Mouse (Mus musculus) hematopoietic stem cell, adult 5-6 weeks (primary cell): ENCODE results near the gene Nell1. TPM values are rescaled to one million over a fixed set of nuclear protein-coding genes. Genes with fewer than 3 reads are reported as not detected.

ENCODE experiments used
- ATAC-seq, 2 experiments: fragments of 125-278 bp in 1 of 2; replicated peaks in 1 of 2; 2 replicates each; pipeline ENCODE4 v1.8.0; 2016 to 2017; ENCODE audit warnings: inconsistent platforms in 2 of 2, mild to moderate bottlenecking in 2 of 2, moderate number of reproducible peaks in 2 of 2, low read depth in 1 of 2, moderate TSS enrichment in 1 of 2; ENCODE audit not compliant: low FRiP score in 2 of 2, poor library complexity in 2 of 2, severe bottlenecking in 2 of 2, insufficient read depth in 1 of 2, low TSS enrichment in 1 of 2
- total RNA-seq: library from RNA; stranded (forward); fragments of 172-1452, 232-1000 nt; gene quantifications from 2 replicates; pipeline ENCODE4 v1.2.3, GENCODE M21; 2017

The Nell1 gene
- total RNA-seq, 1 experiment from 2014 or later: not detected

DNA sequence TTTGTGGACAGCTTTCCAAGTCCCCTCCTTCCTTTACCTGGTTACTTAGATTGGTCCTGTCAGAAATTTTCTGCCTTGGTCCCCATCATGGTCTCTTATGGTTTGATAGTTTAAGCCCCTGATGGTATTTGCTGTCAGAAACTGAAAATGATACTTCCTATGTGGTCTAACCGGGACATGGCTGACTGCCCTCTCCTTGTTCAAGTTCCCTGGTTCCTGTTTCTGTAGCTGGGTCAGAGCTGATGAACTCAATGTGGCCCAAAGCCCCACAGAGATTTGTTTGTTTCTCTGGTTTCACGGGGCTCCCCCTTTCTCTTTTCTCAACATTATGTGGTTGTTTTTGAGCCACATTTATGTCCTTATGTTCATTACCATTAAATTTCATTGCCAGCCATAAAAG lies 30.6 kb downstream of the Nell1 start:
- no peak for ATAC-seq

DNA sequence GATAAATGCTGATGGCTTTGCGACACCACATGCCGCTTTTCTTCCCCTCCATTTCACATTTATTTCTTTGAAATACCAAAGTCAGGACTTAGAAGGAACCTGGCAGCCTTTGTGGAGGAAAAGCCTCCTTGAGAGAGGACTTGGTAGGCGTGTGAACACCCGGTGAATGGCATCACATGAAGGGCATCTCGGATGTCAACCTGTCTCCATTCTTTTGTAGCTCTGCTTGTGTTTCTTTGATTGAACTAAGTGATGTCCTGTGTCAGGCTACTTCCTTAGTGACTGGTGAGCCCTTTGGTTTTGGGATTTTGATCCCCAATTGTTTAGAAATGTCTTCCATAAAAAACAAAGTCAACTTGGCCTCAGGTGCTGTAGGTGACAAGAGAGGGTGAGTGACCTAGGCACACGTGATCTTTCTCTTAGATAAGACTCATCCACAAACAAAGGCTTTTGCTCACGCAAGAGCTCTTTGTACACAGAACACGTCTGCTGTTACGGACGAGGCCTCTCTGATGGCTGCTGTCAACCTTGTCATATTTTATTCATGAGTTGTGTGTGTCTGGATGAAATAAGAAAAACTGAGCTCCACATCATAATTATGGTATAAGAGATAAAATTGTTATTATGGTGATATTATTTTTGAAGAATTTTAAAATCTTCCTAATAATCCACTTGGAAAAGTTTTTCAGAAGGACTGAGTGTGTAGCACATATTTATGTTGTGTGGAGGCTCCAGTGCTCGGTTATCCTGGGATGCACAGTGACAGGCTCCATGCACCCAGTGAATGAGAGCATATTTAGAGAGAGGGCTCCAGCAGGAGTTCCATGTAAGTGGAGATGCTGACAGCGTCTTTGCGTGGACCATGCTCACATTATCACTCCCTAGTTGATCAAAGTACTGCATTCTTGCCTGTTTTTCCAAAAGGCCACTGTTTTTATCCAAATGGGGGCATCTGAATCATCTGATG lies 60.8 kb downstream of the Nell1 start:
- ATAC-seq: no peak

DNA sequence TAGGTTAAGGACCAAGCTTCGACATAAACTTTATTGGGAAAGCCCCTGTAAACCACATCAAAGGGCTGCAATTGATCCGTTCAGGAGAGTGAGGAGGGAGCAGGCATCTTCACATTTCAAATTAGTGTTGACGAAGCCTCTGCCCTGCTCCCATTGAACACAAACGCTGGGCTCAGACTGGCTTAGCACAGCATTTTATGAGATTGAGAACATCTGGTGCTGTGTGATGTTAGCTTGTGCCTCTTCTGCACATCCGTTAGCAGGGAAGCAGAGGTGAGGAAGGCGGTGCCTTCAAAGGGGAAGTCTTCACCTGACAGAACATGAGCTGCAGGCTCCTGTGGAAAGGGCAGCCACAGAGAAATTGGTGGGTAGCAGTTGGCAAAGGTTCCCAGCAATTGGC lies 66.4 kb downstream of the Nell1 start:
- ATAC-seq: no peak

DNA sequence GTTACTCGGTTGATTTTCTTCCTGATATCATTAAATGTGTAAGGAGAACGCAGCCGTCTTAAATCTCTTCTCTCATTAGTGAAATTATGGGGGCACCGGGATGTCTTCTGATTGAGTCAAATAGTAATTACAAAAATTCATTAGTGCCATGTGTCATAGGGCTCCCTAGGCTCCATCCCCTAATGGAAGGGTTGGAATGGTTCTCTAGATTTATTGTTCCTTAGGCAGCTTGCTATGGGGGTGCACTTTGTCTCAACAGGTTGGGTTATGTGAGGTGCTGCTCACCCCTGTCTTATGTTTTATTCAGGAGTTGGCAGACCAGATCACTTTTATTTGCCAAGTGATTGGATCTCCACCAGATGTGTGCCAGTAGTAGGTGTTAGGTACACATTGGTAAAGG lies 75.5 kb downstream of the Nell1 start:
- ATAC-seq: no peak

DNA sequence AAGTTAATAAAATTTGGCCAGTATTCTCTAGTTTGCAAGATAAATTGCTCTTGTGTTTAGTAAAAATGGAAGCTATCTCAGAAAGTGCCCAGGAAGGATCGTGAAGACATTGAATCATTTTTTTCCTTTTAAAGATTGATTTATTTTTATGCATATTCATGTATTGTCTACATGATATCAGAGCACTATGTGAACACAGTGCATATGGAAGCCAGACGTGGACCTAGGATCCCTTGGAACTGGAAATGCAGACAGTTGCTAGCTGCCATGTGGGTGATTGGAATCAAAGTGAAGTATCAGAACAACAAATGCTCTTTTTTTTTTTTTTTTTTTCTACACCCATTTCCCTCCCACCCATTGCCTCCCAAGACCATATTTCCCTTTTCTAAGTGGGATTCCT lies 79.0 kb downstream of the Nell1 start:
- no peak for ATAC-seq

DNA sequence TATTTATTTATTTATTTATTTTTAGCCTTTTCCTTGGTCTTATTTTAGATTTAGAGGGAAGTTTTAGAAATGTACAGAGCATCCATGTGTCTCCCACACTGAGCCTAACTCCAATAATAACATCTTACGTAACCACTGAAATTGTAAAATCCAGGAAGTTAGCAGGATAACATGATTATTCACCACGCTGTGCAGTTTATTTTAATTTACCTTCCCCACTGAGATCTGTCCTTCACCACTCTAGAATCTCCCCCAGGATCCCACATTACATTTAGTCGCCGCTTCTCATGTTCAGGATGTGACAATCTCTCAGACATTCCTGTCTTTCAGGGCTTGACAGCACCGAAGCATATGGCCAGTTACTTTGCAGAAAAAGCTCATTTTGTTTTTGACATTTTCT lies 119.8 kb downstream of the Nell1 start:
- ATAC-seq: no peak

DNA sequence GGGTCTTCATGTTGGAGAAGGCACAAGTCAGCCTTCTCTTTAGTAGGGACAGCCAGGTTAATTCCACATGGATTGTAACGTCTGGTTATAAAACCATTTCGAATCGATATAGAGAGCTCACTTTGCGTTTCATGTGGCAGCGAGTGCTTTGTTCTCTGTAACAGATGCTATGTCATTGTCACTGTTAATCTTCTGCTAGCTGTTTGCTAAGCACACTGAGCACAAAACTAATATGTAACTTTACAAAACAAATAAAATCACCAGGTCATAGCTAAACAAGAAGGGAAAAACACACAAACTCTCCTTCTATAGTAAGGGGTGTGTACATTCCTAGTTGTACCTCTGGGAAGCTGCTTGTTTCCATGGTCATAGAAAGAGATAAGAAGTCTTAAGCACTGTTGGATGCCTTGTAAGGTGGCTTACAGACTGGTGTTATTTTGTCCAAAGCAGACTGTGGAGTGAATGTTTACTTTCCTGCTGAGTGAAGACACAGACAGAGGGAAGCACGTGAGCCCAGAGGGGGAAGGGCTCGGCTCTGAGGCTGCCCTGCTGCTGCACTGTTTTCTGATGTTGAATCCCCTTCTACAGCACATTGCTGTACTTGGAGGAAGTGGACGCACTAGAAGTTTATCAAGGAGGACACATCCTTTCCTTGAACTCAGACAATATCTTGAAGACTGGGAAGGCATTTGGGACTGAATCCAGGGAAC lies 131.1 kb downstream of the Nell1 start:
- no peak for ATAC-seq

DNA sequence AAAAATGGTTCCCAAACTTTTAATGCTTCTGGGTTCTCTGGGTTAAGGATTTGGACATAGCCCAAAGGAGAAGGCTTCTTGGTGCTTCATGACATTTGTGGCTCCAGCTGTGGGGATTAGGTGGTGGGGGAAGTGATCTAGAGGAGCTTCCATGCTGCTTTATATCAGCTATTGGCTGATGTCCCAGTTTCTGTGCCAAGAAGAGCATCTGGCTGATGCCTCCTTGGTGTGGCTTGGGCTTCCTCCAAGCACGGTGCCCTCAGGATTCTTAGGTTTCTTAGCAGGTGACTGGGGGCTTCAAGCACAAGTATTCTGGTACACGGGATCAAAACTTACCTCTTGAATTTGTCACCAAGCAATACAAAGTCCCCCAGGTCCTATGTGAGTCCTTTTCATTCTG lies 132.6 kb downstream of the Nell1 start:
- ATAC-seq: no peak

DNA sequence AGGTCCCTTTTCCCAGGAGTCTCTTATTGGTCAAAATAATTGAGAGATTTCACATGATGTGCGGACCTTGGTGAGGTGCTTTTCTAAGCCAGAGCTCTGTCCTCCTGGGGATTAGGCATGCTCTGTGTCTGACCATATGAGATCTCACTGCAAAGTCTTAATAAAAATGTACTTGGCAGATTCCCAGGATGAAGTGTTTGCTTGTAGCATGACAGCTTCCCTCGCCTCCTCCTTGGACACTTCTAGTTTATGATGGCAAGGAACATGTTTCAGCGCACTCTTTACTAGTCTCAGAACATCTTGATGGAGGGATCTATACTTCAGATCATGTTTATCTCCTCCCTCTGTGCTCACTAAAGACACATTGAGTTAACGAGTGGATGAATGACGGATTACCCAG lies 143.7 kb downstream of the Nell1 start:
- no peak for ATAC-seq

DNA sequence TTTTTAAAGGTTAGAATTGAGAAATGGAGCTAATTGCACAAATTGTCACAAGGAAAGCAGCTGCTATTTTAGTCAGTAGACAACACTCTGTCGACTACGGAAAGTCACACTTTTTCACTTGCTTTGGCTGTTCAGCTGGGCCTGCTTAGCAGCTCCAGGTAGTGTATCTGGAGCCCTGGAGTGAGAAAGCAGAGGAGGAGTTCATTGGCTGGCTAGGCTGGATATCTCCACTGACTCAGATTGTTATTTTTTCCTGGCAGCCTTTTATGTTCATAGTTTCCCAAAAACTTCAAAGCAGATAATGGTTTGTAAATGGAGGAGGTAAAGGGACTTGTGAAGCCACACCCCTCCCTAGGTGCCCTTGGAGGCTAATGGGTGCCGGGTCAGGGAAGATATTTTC lies 163.0 kb downstream of the Nell1 start:
- no peak for ATAC-seq

DNA sequence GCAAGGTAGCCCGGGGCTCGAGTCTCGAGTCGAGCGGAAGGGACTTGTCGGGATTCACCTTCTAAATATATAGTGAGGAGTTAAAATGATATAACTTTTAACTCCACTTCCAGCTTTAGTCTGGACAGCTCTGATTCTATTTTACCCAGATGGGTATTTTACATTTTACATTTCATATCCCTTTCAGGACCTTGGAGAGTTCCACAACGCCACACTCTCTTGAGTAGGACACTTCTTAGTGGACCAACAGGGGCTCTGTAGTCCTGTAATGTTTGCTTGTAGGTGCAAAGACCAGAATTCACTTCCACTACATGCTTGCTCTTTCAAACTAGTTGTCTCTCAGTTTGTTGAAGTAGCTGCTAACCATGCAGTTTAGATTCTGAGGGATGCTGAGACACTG lies 174.7 kb downstream of the Nell1 start:
- no peak for ATAC-seq

DNA sequence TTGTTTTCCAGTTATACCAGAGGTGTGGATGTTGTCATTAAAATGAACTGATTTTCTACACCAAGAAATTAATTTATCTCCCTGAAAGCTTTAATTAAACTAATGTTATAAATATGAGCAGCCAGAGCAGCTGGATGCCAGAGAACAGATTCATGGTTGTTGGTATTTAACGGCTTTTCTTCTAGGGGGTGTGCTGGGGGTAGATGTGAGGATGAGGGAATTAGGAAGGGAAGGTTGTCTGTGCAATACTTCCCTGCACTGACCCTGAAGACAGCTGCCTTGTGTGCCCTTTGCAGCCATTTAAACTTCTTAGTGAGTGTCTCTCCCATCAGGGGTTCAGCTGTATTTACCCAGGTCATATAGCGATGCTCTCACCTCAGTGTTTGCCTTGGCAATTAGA lies 176.2 kb downstream of the Nell1 start:
- ATAC-seq: no peak

DNA sequence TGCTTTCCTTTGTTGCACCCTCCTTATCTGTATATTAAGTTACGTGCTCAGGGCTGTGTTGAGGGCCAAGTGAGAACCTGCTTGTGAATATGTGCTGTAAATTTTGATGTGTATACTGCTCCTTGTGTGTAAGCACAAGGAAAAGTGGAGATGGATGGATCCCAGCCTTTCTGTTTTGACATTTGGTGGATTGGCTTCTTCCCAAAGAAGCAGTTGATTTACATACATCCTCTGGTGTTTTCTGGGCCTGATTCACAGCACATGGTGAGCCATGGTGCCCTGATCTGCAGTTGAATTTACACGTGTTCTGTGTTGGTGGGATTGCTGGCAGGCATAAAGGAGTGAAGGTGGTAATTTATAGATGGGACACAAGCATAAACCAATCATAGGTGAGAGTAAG lies 179.0 kb downstream of the Nell1 start:
- no peak for ATAC-seq

DNA sequence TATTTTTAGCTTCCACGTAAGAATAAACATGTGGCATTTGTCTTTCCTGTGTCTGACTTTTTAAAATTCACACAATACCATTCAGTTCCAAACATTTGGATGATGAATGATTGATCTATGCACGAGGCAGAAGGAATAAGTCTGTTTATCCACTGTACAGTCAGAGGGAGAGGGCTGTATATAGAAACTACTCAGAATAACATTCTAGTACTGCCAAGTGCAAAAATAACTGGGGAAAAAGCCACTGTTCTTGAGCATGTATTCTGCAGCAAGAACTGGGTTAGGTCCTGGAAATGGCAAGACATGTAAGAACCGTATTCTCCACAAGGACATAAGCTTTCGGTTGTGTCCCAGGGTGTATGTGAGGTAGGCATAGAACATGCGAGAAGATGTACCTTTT lies 187.9 kb downstream of the Nell1 start:
- ATAC-seq: no peak

DNA sequence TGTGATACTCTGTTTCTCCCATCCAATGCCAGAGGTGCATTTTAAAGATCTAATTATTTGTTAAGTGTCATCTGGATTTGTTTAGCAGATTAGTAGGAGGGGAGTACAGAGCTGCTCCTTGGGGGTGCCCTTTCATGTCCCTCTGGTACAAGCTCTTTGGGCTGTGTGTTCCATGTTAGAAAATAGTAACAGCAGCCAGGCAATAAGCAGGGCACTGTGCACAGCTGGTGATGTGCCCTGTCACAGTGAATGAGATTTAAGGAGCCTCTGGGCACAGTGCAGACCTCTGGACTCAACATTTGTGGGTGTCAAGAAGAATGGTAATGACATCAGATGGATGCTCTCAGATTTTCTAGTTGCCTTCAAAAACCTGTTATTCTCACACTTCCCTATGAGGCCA lies 194.1 kb downstream of the Nell1 start:
- no peak for ATAC-seq

DNA sequence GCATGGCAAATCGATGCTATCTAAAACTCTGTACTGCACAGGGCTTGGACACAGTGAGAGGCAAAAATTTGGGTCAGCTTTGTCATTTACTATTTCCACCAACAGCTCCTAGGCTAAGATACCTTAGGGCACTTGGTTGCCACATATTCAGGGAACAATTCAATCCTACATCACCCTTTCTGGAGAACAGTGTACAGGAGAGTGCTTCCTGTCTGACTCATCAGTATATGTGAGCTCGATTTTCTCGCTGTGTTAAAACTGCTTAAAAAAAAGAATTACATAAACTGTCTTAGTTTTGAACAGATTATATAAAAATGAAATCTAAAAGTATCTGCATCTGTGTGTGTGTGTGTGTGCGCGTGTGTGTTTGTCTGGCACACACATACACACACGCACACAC lies 211.6 kb downstream of the Nell1 start:
- ATAC-seq: no peak

DNA sequence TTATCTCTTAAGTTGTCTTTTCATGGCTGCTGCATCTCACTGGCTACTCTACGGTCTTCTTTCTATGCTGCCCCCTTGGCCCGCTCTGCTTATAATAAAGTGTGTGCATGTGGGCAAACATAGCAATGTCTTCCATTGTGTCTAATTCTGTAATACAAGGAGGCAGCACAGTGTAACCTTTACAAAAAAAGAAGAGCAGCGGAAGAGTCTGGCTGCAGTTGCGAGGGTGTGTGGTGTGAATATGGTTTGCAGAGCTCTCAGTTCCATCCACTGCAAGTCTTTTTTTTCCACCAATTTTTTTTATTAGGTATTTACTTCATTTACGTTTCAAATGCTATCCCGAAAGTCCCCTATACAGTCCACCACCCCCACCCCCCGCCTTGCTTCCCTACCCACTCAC lies 219.3 kb downstream of the Nell1 start:
- ATAC-seq: no peak

DNA sequence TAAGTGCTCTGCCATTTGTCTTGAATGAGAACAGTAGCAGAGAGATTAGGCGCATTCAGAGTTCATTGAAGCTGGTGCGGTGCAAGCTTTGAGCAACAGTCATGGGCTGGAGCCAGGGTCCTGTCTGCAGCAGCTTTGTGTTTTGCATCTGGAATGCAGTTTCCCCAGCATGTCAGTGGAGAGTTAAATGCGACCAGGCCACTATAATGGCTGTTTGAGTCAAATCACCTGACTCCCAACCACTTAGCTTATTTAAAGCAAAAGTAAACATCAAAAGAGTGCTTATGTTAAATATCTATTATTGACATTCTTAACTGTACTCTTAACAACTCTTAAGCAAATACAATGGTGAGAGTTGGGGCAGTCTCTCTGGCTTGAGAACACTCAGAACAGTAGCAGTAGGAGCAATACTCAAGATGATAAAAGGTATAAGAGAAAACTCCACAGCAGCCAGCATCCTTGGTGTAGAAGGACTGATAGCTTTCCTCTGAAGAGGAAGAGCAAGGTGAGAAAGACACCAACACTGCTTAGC lies 220.5 kb downstream of the Nell1 start:
- ATAC-seq: no peak
